Mouse (Mus musculus): Measurements from ENCODE around the gene Mical2. TPM values are rescaled to one million over a fixed set of nuclear protein-coding genes. Genes with fewer than 3 reads are reported as not detected.

The Mical2 gene
- polyA plus RNA-seq, 1 experiment from 2014 or later: 1.2 TPM

- Histone ChIP-seq H3K36me3 (no peaks in the 10 kb centered on the region), H3K27me3 (ENCODE audit: insufficient read depth, poor library complexity, severe bottlenecking) (0 out of 2 replicates have a peak, but pooled peaks cover 3% of the 10 kb centered on the region), H3K27ac (peak overlapping the region; percentile 62), H3K4me3 (no peak overlapping the region), H3K4me1 (replicated peaks) (peaks cover 42% of the 10 kb centered on the region), H3K9me3 (no peaks in the 10 kb centered on the region)
- WGBS: 37% methylated on average over 6 of the region's 6 CpGs
- no peak for DNase-seq (ENCODE audit: low spot score)
These were observed 165.4 kb downstream of the Mical2 start for GRCm38 (mm10) chr7:112390937-112391605.

- H3K9me3 ChIP-seq: no peaks in the 10 kb centered on the region
- no peak overlapping the region for H3K4me3 ChIP-seq
- WGBS: 92% methylated on average over 3 of the region's 3 CpGs
- no peak for DNase-seq (ENCODE audit: low spot score)
- no peaks in the 10 kb centered on the region for H3K36me3 ChIP-seq
- 0 out of 2 replicates have a peak, but pooled peaks cover 9% of the 10 kb centered on the region for H3K27me3 ChIP-seq (ENCODE audit: insufficient read depth, poor library complexity, severe bottlenecking)
- H3K4me1 ChIP-seq (replicated peaks): peaks cover 23% of the 10 kb centered on the region
- H3K27ac ChIP-seq: no peak overlapping the region
These were observed 172.1 kb downstream of the Mical2 start for GRCm38 (mm10) chr7:112397786-112398185.

GRCm38 (mm10) chr7:112399425-112400170 lies 173.9 kb downstream of the Mical2 start:
- H3K27ac ChIP-seq: peak overlapping the region; percentile 50
- peaks cover 23% of the 10 kb centered on the region for H3K4me1 ChIP-seq (replicated peaks)
- H3K27me3 ChIP-seq (ENCODE audit: insufficient read depth, poor library complexity, severe bottlenecking): peaks cover 9% of the 10 kb centered on the region; the same call in 1 of the 2 replicates
- WGBS: 48% methylated on average over 7 of the region's 7 CpGs
- H3K36me3 ChIP-seq: no peaks in the 10 kb centered on the region
- no peak overlapping the region for H3K4me3 ChIP-seq
- DNase-seq (ENCODE audit: low spot score): peak; percentile 29
- H3K9me3 ChIP-seq: no peaks in the 10 kb centered on the region

- H3K36me3 ChIP-seq: no peaks in the 10 kb centered on the region
- H3K9me3 ChIP-seq: no peaks in the 10 kb centered on the region
- 53% methylated on average over 6 of the region's 6 CpGs for WGBS
- peak; percentile 85 for DNase-seq (ENCODE audit: low spot score)
- H3K4me1 ChIP-seq (replicated peaks): peaks cover 26% of the 10 kb centered on the region
- no peak overlapping the region for H3K4me3 ChIP-seq
- H3K27ac ChIP-seq: peak overlapping the region; percentile 50
- H3K27me3 ChIP-seq (ENCODE audit: insufficient read depth, poor library complexity, severe bottlenecking): peaks cover 9% of the 10 kb centered on the region; the same call in 1 of the 2 replicates
These were observed 174.5 kb downstream of the Mical2 start for GRCm38 (mm10) chr7:112400175-112400574.

GRCm38 (mm10) chr7:112405061-112405460 lies 179.4 kb downstream of the Mical2 start:
- Histone ChIP-seq H3K27ac (no peak overlapping the region), H3K4me3 (no peak overlapping the region), H3K9me3 (no peaks in the 10 kb centered on the region), H3K27me3 (ENCODE audit: insufficient read depth, poor library complexity, severe bottlenecking) (peaks cover 10% of the 10 kb centered on the region; the same call in 1 of the 2 replicates), H3K4me1 (replicated peaks) (peaks cover 15% of the 10 kb centered on the region; the same call in 1 of the 2 replicates), H3K36me3 (no peaks in the 10 kb centered on the region)
- DNase-seq (ENCODE audit: low spot score): no peak
- 68% methylated on average over 2 of the region's 2 CpGs for whole genome bisulfite sequencing

GRCm38 (mm10) chr7:112405578-112405977 lies 179.9 kb downstream of the Mical2 start:
- no peak overlapping the region for H3K27ac ChIP-seq
- H3K36me3 ChIP-seq: no peaks in the 10 kb centered on the region
- no peak for DNase-seq (ENCODE audit: low spot score)
- peaks cover 13% of the 10 kb centered on the region; the same call in 1 of the 2 replicates for H3K4me1 ChIP-seq (replicated peaks)
- no peaks in the 10 kb centered on the region for H3K9me3 ChIP-seq
- no peak overlapping the region for H3K4me3 ChIP-seq
- 91% methylated on average over 8 of the region's 8 CpGs for WGBS
- H3K27me3 ChIP-seq (ENCODE audit: insufficient read depth, poor library complexity, severe bottlenecking): peaks cover 10% of the 10 kb centered on the region; the same call in 1 of the 2 replicates

GRCm38 (mm10) chr7:112407597-112407996 lies 181.9 kb downstream of the Mical2 start:
- WGBS: 89% methylated on average over 7 of the region's 7 CpGs
- H3K27me3 ChIP-seq (ENCODE audit: insufficient read depth, poor library complexity, severe bottlenecking): peaks cover 7% of the 10 kb centered on the region; the same call in 1 of the 2 replicates
- no peaks in the 10 kb centered on the region for H3K36me3 ChIP-seq
- DNase-seq (ENCODE audit: low spot score): no peak
- H3K9me3 ChIP-seq: no peaks in the 10 kb centered on the region
- no peak overlapping the region for H3K27ac ChIP-seq
- peaks cover 8% of the 10 kb centered on the region; the same call in 1 of the 2 replicates for H3K4me1 ChIP-seq (replicated peaks)
- H3K4me3 ChIP-seq: no peak overlapping the region

GRCm38 (mm10) chr7:112409991-112410390 lies 184.3 kb downstream of the Mical2 start:
- Histone ChIP-seq H3K27ac (no peak overlapping the region), H3K27me3 (ENCODE audit: insufficient read depth, poor library complexity, severe bottlenecking) (0 out of 2 replicates have a peak, but pooled peaks cover 7% of the 10 kb centered on the region), H3K4me3 (no peak overlapping the region), H3K36me3 (no peaks in the 10 kb centered on the region), H3K4me1 (replicated peaks) (peaks cover 7% of the 10 kb centered on the region; the same call in 1 of the 2 replicates), H3K9me3 (no peaks in the 10 kb centered on the region)
- no peak for DNase-seq (ENCODE audit: low spot score)
- WGBS: 91% methylated on average over 3 of the region's 3 CpGs

- Histone ChIP-seq H3K4me1 (replicated peaks) (peaks cover 26% of the 10 kb centered on the region), H3K27ac (no peak overlapping the region), H3K9me3 (no peaks in the 10 kb centered on the region), H3K36me3 (no peaks in the 10 kb centered on the region), H3K27me3 (ENCODE audit: insufficient read depth, poor library complexity, severe bottlenecking) (peaks cover 15% of the 10 kb centered on the region; the same call in 1 of the 2 replicates), H3K4me3 (no peak overlapping the region)
- 88% methylated on average over 6 of the region's 6 CpGs for WGBS
- DNase-seq (ENCODE audit: low spot score): no peak
These were observed 187.6 kb downstream of the Mical2 start for GRCm38 (mm10) chr7:112413286-112413685.

GRCm38 (mm10) chr7:112416058-112416526 lies 190.4 kb downstream of the Mical2 start:
- peak; percentile 33 for DNase-seq (ENCODE audit: low spot score)
- H3K27me3 ChIP-seq (ENCODE audit: insufficient read depth, poor library complexity, severe bottlenecking): peaks cover 15% of the 10 kb centered on the region; the same call in 1 of the 2 replicates
- peaks cover 30% of the 10 kb centered on the region for H3K4me1 ChIP-seq (replicated peaks)
- 0 out of 2 replicates have a peak overlapping the region, but pooled peaks have one; percentile 50 for H3K27ac ChIP-seq
- WGBS: 23% methylated on average over 14 of the region's 14 CpGs
- peak overlapping the region; percentile 35; the same call in 1 of the 2 replicates for H3K4me3 ChIP-seq
- no peaks in the 10 kb centered on the region for H3K36me3 ChIP-seq
- no peaks in the 10 kb centered on the region for H3K9me3 ChIP-seq

GRCm38 (mm10) chr7:112416730-112417513 lies 191.3 kb downstream of the Mical2 start:
- 11% methylated on average over 7 of the region's 7 CpGs for WGBS
- Histone ChIP-seq H3K27ac (peak overlapping the region; percentile 40; the same call in 1 of the 2 replicates), H3K4me1 (replicated peaks) (peaks cover 30% of the 10 kb centered on the region), H3K27me3 (ENCODE audit: insufficient read depth, poor library complexity, severe bottlenecking) (peaks cover 15% of the 10 kb centered on the region; the same call in 1 of the 2 replicates), H3K4me3 (no peak overlapping the region), H3K36me3 (no peaks in the 10 kb centered on the region), H3K9me3 (no peaks in the 10 kb centered on the region)
- no peak for DNase-seq (ENCODE audit: low spot score)

- Histone ChIP-seq H3K27me3 (ENCODE audit: insufficient read depth, poor library complexity, severe bottlenecking) (peaks cover 15% of the 10 kb centered on the region; the same call in 1 of the 2 replicates), H3K4me3 (no peak overlapping the region), H3K36me3 (no peaks in the 10 kb centered on the region), H3K9me3 (no peaks in the 10 kb centered on the region), H3K4me1 (replicated peaks) (peaks cover 30% of the 10 kb centered on the region), H3K27ac (no peak overlapping the region; the same call in 1 of the 2 replicates)
- DNase-seq (ENCODE audit: low spot score): no peak
- WGBS: 64% methylated on average over 4 of the region's 4 CpGs
These were observed 191.9 kb downstream of the Mical2 start for GRCm38 (mm10) chr7:112417598-112417997.
